Mouse (Mus musculus): ENCODE data around the gene Hcn3.

Gene Hcn3

DNA sequence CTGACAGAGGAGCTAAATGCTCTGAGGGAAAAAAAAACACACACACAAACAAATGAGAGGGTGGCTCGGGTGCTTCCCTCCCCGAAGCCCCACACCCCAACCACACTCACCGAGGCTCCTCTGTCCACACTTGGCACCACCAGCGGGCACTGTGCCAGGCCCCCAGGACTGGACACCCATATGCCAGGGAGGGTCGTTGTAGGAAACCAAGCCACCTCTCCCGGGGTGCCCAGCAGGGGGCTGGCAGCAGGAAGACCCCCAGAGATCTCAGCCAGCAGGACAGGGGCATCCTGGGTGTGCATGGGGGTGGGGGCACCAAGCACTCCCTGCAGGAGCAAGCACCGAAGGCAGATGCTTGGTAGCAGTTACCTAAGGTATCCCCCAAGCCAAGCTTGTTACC lies 59.2 kb downstream of the Hcn3 start, which contains the start of gene Gm43738:
Gene Gm43738, minus strand, starts transcription at position 289 of the 400 bp plus-strand sequence.
- DNase-seq (ENCODE audit: low read depth): no peak

Measured in fibroblast of lung, adult 2 months (primary cell).